Mouse (Mus musculus) cerebellum, postnatal 4 days (tissue): Measurements from ENCODE around the gene Cytip.

Source experiments
- DNase-seq, 2 experiments: peaks; one replicate each; pipeline ENCODE4 v3.0.0; 2022; ENCODE audit warnings: low spot score in 2 of 2, mixed read lengths in 1 of 2

The Cytip gene

DNA sequence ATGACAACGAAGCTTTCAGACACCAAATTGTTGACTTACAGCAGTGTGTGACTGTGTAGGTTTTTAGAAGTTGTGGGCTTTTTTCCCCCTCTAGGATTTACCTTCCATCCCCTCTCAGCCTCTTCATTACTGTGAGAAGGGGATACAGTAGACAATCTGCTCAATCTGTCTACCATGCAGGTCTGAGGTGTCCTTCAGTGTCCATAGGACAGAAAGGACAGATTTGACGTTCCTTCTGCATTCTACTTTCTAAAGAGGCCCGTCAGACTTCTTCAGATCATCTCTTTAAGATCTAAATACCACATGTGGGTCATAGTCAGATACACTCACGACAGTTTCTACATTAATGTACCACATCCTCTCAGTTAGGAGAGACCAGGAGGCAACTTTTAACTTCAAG is 33.5 kb downstream of the Cytip start:
- DNase-seq = no peak

GRCm38 (mm10) chr2:58160541-58161307 is 34.6 kb downstream of the Cytip start:
- no peak for DNase-seq

DNA sequence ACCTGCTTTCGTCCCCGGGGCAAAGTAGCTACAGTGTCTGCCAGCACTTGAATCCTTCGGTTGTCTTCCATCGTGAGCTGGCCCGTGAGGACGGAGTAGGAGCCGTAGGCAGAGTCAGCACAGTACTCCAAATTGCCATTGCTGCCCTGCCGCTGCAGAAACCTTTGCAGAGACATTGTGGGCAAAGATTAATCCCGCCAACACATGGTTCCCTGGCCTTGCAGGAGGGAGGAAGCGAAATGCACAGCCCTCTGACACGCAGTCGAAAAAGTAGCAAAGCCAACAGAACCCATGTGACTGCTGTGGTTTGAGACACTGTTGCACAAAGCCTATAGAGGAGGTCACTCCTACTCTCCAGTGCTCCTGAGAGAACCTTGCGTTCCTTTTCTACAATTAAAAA is 35.5 kb downstream of the Cytip start:
- DNase-seq = no peak

- no peak for DNase-seq
These were observed 36.2 kb downstream of the Cytip start for GRCm38 (mm10) chr2:58159121-58159520.

DNA sequence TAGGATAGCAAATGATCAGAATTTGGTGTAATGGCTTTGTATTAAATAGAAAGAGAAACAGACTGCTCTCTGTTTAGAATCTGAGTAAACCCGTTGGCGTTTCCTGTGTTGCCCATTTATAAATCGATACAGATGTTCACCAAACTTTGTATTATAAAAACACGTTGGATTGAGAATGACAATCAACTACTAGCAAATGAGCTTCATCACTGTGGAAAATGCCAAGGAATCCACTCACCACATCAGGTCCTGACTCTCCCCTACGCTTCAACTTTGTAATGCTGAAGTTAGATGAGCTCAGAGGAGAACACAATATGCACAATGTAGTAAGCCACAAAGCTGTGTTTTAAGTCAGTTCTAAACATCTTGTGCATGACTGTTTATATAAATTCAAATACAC is 36.8 kb downstream of the Cytip start:
- no peak for DNase-seq

GRCm38 (mm10) chr2:58158107-58158506 is 37.2 kb downstream of the Cytip start:
- no peak for DNase-seq

DNA sequence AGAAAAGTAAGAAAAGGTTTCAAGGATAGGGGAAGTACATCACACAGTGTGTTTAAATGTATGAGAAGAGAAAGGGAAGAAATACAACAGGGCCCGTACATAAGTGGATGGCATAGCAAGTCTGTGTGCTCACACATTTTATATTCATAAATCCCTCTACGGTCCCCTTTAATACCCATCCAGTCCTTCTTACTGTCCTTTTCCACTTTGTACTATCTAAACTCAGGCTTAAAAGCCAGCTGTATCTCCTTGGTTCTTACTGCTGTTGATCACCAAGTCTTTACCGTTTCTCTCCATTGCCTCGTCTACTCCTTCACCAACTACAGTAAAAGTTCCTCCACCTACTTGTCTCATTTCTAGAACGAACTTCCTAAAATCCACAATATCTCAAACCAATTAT is 37.9 kb downstream of the Cytip start:
- no peak for DNase-seq

DNA sequence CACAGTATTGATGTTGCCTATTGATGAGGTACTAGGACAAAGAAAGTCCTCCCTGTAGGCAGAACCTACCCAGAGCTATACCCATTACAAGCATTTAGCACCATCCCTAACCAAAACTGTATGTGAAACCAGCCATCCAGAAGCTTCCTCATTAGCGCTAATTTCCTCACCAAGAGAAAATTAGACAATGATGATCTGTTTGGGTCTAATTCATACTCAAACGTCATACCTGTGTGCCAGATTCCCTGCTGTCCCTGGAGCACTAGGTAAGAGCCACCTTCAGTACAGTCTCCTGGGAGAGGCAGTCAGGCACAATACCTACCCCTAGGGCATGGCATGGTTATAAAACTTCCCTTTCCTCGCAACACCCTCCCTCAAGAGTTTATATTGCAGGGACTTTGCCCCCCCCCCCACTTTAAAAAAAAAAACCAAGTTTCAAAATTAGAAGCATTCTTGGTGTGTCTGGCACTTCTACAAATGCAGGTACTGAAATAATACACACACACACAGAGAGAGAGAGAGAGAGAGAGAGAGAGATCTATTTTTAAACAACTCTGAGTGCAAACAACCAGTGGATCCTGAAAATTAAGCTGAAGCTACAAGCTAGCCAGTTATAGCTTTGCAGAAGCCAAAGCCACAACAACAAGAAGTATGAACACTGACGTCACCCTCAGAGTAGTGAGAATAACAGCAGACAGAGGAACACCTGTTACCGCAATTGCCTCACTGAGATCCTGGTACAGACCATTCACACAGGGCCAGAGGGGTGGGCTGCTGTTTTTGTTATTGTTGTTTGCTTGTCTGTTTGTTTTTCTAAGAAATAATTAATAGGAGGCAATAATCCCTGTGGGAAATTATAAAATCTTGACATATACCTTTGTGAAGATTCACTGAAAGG is 38.6 kb downstream of the Cytip start:
- no peak for DNase-seq

DNA sequence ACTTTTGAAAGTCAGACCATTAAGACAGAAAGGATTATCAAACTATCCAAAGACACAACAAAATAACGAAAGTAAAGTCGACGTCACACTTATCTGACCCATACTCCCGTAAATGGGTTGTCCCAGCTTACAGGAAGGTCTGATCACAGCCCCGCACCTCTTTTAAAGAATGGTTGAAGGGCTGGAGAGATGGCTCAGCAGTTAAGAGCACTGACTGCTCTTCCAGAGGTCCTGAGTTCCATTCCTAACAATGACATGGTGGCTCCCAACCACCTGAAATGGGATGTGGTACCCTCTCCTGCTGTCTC is 39.3 kb downstream of the Cytip start:
- DNase-seq = no peak

DNA sequence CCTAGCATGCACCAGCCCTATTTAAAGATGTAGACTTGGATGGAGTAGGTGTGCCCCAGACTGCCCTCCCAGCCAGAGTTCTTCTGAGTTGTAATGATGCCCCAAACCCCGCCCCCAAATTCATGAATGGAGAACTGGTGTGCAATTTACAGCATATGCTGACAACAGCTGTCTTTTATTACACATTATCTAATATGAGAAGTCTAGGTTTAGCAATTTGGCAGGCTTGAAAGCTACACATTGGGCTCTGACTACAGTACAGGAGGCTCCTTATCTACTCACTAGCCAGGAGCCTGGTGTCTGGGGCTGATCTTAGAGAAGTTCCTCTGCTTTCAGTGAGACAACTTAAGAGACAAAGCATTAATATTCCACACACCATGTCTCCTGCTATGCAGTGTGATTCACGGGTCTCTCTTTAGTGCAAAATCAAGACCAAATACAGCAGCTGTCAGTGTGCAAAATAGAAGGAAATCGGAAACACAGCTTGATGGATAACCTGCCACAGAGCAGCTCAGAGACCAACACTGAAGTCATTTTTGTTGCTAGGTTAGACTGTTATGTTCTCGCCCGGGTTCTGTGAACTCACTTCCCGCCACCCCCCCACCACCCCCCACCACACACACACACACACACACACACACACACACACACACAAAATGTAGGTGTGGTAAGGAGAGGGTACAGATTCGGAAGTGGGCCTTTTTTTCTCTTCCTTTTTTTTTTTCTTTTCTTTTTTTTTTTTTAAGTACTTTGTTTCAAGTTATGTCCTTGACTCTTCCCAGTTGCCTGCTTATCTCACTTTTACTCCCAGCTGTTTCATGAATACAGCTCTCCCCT is 39.8 kb downstream of the Cytip start:
- no peak for DNase-seq

DNA sequence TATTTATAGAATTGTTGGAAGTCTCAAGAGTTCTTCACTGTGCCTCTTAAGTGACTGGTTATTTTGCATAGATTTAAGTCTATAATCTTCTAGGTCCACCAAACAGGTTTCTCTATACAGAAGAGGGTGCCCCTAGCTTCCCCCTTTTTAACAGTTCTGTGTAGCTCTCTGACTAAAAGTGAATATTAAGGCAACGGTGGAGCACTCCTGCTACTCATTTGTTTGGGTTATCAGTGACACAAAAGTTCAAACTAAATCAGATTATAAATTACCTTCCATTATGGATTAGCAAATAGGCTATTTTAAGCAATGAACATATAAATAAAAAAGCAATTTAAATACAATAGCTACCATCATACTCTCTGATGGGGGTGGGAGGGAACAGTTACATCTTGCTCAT is 40.8 kb downstream of the Cytip start:
- no peak for DNase-seq

- DNase-seq = no peak
These were observed 41.6 kb downstream of the Cytip start for GRCm38 (mm10) chr2:58153742-58154141.

- no peak for DNase-seq
These were observed 45.3 kb downstream of the Cytip start for GRCm38 (mm10) chr2:58149983-58150405.

GRCm38 (mm10) chr2:58146572-58146971 is 48.8 kb downstream of the Cytip start:
- DNase-seq = no peak

DNA sequence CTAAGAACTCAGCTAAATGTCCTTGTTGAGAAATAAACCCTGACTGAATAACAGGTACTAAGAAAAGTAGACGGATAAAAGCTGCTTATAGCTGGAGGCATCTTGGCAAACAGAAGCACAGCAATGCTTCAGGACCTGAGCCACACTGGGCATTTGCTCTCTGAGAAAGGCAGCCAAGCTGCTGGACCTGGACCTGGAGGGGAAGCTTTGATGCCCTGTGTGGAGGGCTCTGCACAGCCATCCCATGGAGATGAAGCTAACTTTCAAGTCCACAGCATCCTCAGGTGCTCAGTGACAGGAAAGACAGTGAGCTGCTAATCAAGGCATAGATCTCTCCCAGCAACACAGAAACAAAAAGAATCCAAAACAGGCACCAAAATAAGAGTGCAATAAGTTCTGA is 54.8 kb downstream of the Cytip start:
- DNase-seq = no peak

DNA sequence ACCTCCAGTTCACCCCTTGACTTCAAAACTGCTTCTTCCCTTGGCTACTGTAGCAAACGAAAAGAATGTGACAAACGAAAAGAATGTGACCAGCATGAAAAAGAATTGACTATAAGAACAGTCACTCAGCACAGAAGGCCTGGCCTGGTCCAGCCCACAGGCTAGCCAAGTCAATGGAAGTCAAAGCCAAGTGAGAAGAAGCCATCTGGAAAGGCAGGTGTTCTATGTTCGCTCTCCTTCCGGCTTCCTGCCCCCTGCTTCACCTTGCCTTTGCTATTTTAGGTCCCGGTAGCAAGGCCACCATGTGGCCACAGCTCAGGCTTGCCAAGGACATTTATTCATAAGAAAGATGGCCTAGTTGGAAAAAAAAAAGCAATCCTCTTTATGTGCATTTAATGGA is 56.7 kb downstream of the Cytip start:
- DNase-seq = no peak

DNA sequence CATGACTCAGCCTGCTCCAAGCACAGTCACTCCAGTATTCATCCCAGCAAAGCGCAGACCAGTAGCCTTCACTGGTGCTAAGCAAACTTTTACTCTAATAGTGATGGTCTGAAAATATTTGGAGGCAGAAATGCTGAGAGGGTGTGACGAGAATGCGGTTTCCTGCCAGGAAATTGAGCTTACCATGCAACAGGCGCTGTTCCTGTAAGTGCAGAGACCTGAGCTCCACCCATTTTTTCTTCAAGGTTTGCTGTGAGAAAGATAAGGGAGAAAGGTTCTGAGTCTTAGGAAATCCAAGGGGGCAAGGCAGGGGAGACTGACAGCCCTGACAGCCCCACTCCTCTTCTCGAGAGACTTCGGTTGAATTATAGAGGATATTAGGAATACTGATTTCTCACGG is 57.7 kb downstream of the Cytip start:
- no peak for DNase-seq

GRCm38 (mm10) chr2:58136526-58136925 is 58.8 kb downstream of the Cytip start:
- no peak for DNase-seq

- DNase-seq = no peak
These were observed 60.3 kb downstream of the Cytip start for GRCm38 (mm10) chr2:58135061-58135463.

- DNase-seq = no peak
These were observed 62.7 kb downstream of the Cytip start for GRCm38 (mm10) chr2:58132597-58132996.

DNA sequence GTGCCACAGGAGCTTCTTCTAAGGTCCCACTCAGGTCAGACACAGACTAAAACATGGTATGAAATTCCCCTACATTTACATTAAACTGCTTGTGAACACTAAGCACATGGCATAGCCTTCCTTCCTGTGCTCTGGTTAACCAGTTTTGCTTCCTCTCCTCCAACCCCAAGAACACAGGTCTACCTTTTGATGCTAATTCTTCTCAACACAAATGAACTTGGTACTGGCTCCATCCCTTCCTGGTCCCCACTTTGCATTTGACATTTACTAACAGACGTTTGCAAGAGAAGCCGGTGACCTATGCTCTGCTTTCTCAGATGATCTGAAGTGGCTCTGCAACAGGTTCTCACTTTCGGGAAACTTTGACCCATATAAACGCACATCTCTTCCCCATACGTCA is 65.4 kb downstream of the Cytip start:
- DNase-seq = no peak

DNA sequence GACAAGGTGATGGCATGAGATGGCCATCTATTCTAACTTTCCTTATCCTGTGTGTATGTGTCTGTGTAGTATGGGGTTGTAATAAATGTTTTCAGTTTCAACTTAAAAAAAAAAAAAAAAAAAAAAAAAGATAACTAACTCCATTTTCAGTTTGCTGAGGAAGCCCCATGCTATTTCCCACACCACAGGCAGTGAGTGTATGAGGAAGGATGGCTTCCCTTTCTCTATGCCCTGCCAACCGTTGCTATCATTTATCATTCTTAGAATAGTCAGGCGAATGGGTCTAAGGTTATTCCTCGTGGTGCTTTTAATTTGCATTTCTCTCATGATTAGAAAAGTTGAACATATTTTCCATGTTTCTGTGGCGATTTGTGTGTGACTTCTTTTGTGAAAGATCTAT is 84.2 kb downstream of the Cytip start:
- DNase-seq = no peak
